Mouse (Mus musculus) CH12.LX (cell line): ENCODE data around the gene E130309D02Rik.

Source experiments
- BHLHE40 ChIP-seq: IDR thresholded peaks from 2 replicates; pipeline ENCODE4 v1.6.1; 2011; ENCODE audit warnings: mild to moderate bottlenecking, low read depth, low read length, improper control_type of control experiment
- JUND ChIP-seq: conservative IDR thresholded peaks from 2 replicates; pipeline ENCODE4 v1.6.1; 2011; ENCODE audit warnings: low read depth, low read length, improper control_type of control experiment
- NRF1 ChIP-seq: IDR thresholded peaks from 2 replicates; pipeline ENCODE4 v1.6.1; 2014; ENCODE audit warnings: low read depth, mild to moderate bottlenecking, inconsistent platforms, low read length, improper control_type of control experiment, moderate library complexity
- POLR2A ChIP-seq: IDR thresholded peaks from 2 replicates; pipeline ENCODE4 v1.6.1; 2011; ENCODE audit warnings: low read depth, mild to moderate bottlenecking, improper control_type of control experiment, low read length
- POLR2AphosphoS2 ChIP-seq: IDR thresholded peaks from 2 replicates; pipeline ENCODE4 v1.6.1; 2011; ENCODE audit warnings: low read depth, low read length, improper control_type of control experiment
- UBTF ChIP-seq: IDR thresholded peaks from 2 replicates; pipeline ENCODE4 v1.6.1; 2012; ENCODE audit warnings: low read depth, mild to moderate bottlenecking, inconsistent platforms, low read length, improper control_type of control experiment, moderate library complexity

- TF ChIP-seq POLR2A, result no peak
- TF ChIP-seq JUND, result no peak
- TF ChIP-seq NRF1, result no peak
- no peak for TF ChIP-seq UBTF
- TF ChIP-seq POLR2AphosphoS2, result no peak
- TF ChIP-seq BHLHE40, result no peak
Measured at GRCm38 (mm10) chr5:143264689-143265088, 50.5 kb downstream of the E130309D02Rik start.
